Mouse (Mus musculus) CH12.LX (cell line): Measurements from ENCODE around the gene Snx11.

ENCODE experiments used
- BHLHE40 ChIP-seq: IDR thresholded peaks from 2 replicates; pipeline ENCODE4 v1.6.1; 2011; ENCODE audit warnings: mild to moderate bottlenecking, low read depth, low read length, improper control_type of control experiment
- CTCF ChIP-seq, 2 experiments: IDR thresholded peaks in 1 of 2; conservative IDR thresholded peaks in 1 of 2; 2 replicates each; pipeline ENCODE4 v1.5.1; 2011 to 2012; ENCODE audit warnings: low read depth in 2 of 2, low read length in 2 of 2, improper control_type of control experiment in 1 of 2, inconsistent platforms in 1 of 2, mild to moderate bottlenecking in 1 of 2, moderate library complexity in 1 of 2
- EP300 ChIP-seq: IDR thresholded peaks from 2 replicates; pipeline ENCODE4 v1.6.1; 2011; ENCODE audit warnings: low read length, improper control_type of control experiment
- ETS1 ChIP-seq: conservative IDR thresholded peaks from 2 replicates; pipeline ENCODE4 v1.6.1; 2012; ENCODE audit warnings: low read depth, mild to moderate bottlenecking, inconsistent platforms, low read length, improper control_type of control experiment, moderate library complexity
- HCFC1 ChIP-seq: IDR thresholded peaks from 2 replicates; pipeline ENCODE4 v1.6.1; 2012; ENCODE audit warnings: low read depth, mild to moderate bottlenecking, inconsistent platforms, low read length, improper control_type of control experiment
- JUN ChIP-seq: IDR thresholded peaks from 2 replicates; pipeline ENCODE4 v1.6.1; 2011; ENCODE audit warnings: low read depth, mild to moderate bottlenecking, low read length, improper control_type of control experiment, moderate library complexity; ENCODE audit not compliant: insufficient read depth
- MAFK ChIP-seq: IDR thresholded peaks from 2 replicates; pipeline ENCODE4 v1.6.1; 2011; ENCODE audit warnings: low read length, improper control_type of control experiment; ENCODE audit not compliant: insufficient replicate concordance
- MAX ChIP-seq: IDR thresholded peaks from 2 replicates; pipeline ENCODE4 v1.6.1; 2011; ENCODE audit warnings: low read length, improper control_type of control experiment
- MAZ ChIP-seq: IDR thresholded peaks from 2 replicates; pipeline ENCODE4 v1.6.1; 2012; ENCODE audit warnings: low read depth, mild to moderate bottlenecking, inconsistent platforms, low read length, improper control_type of control experiment, moderate library complexity
- MEF2A ChIP-seq: IDR thresholded peaks from 2 replicates; pipeline ENCODE4 v1.6.1; 2014; ENCODE audit warnings: low read depth, mild to moderate bottlenecking, inconsistent platforms, low read length, improper control_type of control experiment, borderline replicate concordance
- MXI1 ChIP-seq: IDR thresholded peaks from 2 replicates; pipeline ENCODE4 v1.6.1; 2011; ENCODE audit warnings: mild to moderate bottlenecking, low read depth, low read length, improper control_type of control experiment
- POLR2A ChIP-seq: IDR thresholded peaks from 2 replicates; pipeline ENCODE4 v1.6.1; 2011; ENCODE audit warnings: low read depth, mild to moderate bottlenecking, improper control_type of control experiment, low read length
- POLR2AphosphoS2 ChIP-seq: IDR thresholded peaks from 2 replicates; pipeline ENCODE4 v1.6.1; 2011; ENCODE audit warnings: low read depth, low read length, improper control_type of control experiment
- ZNF384 ChIP-seq: IDR thresholded peaks from 2 replicates; pipeline ENCODE4 v1.6.1; 2012; ENCODE audit warnings: low read depth, low read length, improper control_type of control experiment, inconsistent platforms

DNA sequence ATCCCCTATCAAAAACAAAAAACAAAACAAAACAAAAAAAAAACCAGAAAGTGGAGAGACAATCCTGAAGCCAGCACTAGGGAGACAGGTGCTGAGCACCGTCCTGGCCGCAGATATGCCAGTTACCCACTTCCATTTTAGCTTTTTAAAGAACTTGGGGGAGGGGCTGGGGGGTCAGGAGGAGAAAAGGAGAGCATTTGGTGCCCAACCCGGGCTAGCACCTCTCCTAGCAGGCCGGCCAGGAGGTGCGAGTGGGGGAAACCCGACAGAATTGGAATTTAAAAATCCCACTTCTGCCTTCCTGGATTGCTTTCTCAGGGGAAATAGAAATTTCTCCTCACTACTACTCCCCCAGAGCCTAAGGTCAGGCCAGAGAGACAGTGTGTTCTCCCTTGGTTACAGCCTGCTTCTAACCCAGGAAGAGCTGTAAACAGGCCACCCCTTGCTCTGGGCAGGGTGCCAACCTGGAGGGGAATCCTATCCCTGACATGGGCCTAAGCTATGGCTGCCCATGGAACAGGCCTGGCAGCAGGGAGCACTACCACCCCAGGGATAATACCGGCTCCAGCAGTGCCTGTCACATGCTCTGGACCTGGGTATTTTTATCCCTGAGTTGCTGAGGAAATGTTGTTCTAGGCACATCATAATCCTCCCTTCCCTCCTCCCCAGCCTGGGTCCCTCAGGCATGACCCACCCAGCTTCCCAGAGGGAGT, 47.6 kb upstream of the Snx11 start:
- no peak for TF ChIP-seq ETS1
- TF ChIP-seq CTCF (conservative IDR thresholded peaks at IDR 0.05 in 1 of 2, IDR thresholded peaks at IDR 0.05 in 1 of 2; ENCODE audit: low read depth in 2 of 2, low read length in 2 of 2), result no peak
- TF ChIP-seq POLR2A, result no peak
- TF ChIP-seq MAX, result no peak
- no peak for TF ChIP-seq ZNF384
- no peak for TF ChIP-seq POLR2AphosphoS2
- TF ChIP-seq BHLHE40, result no peak
- TF ChIP-seq EP300, result no peak
- TF ChIP-seq MAFK, result no peak
- no peak for TF ChIP-seq HCFC1
- no peak for TF ChIP-seq MEF2A
- TF ChIP-seq MAZ, result no peak
- TF ChIP-seq JUN, result no peak
- peak; percentile 29; the same call in 1 of the 2 replicates for TF ChIP-seq MXI1
